In genomic region chr6:108246369-108247085, GRCm38 (mm10) we compare ENCODE assay signal across 14 mouse cellular contexts. TPM values are rescaled to one million over a fixed set of nuclear protein-coding genes. Genes with fewer than 3 reads are reported as not detected.
DNase-seq lines count a peak whose midpoint lies in the region; ATAC-seq and TF ChIP-seq lines count a peak whose summit lies in the region.
"Had no signal": no experiment of that assay in that cellular context is flagged by ENCODE, and none has a peak within 500 bp of the region (broad histone marks: within the 10 kb centered on the region; RNA-seq: fewer than 3 reads in every experiment).

No protein-coding gene starts in this region.

- H3K4me1 ChIP-seq in kidney, adult 2 months (ENCODE audit: control insufficient read depth, insufficient read depth, low read length): peaks cover 44% of the 10 kb centered on the region
- H3K4me1 ChIP-seq in bone marrow, adult 2 months (ENCODE audit: control insufficient read depth, insufficient read depth, low read length): peaks cover 1% of the 10 kb centered on the region
- H3K4me1 ChIP-seq in embryonic fibroblast, embryonic 13.5 days (ENCODE audit: control insufficient read depth, insufficient read depth, low read length): peaks cover 18% of the 10 kb centered on the region
- H3K4me1 ChIP-seq in stomach, postnatal 0 days (replicated peaks; ENCODE audit: control insufficient read depth, insufficient read depth): 0 out of 2 replicates have a peak, but pooled peaks cover 6% of the 10 kb centered on the region
- H3K4me1 ChIP-seq in midbrain, embryonic 11.5 days (ENCODE audit: control insufficient read depth, insufficient read depth, low read length): peaks cover 13% of the 10 kb centered on the region

- no peak overlapping the region for H3K9ac ChIP-seq in stomach, postnatal 0 days (ENCODE audit: low read length)
- H3K9ac ChIP-seq in midbrain, embryonic 11.5 days (ENCODE audit: low read length): no peak overlapping the region
- H3K9ac ChIP-seq: midbrain, embryonic 13.5 days had no signal

- no peak for TF ChIP-seq EP300 in stomach, postnatal 0 days (optimal IDR thresholded peaks at IDR 0.05)

- no peaks in the 10 kb centered on the region for H3K27me3 ChIP-seq in kidney, adult 2 months (replicated peaks; ENCODE audit: control insufficient read depth, insufficient read depth, low read length)
- H3K27me3 ChIP-seq in stomach, postnatal 0 days (ENCODE audit: control insufficient read depth, insufficient read depth, low read length): no peaks in the 10 kb centered on the region
- no peaks in the 10 kb centered on the region for H3K27me3 ChIP-seq in midbrain, embryonic 11.5 days (ENCODE audit: control insufficient read depth, insufficient read depth, low read length)
- H3K27me3 ChIP-seq: midbrain, embryonic 13.5 days had no signal

- DNase-seq in kidney, adult 2 months: no peak
- DNase-seq in kidney, adult 11 months: no peak
- no peak for DNase-seq in stomach, postnatal 0 days (ENCODE audit: low spot score)
- DNase-seq in layer of hippocampus, adult 2 months (ENCODE audit: low spot score in 2 of 2): no peak
- no peak for DNase-seq in midbrain, embryonic 11.5 days (ENCODE audit: low spot score, missing footprints)
- DNase-seq: cerebellum, adult 2 months; right cerebral cortex, postnatal 4 days; thymus, adult 2 months had no signal

- H3K4me2 ChIP-seq in stomach, postnatal 0 days (replicated peaks; ENCODE audit: low read depth): no peak overlapping the region
- no peak overlapping the region for H3K4me2 ChIP-seq in midbrain, embryonic 11.5 days
- H3K4me2 ChIP-seq: midbrain, embryonic 13.5 days had no signal

- no peak for ATAC-seq in stomach, postnatal 0 days (ENCODE audit: low FRiP score, low TSS enrichment)
- ATAC-seq in midbrain, embryonic 11.5 days (ENCODE audit: low FRiP score): no peak
- ATAC-seq: forebrain, embryonic 16.5 days; hindbrain, embryonic 16.5 days; intestine, postnatal 0 days; midbrain, embryonic 13.5 days had no signal

- no peak for TF ChIP-seq POLR2A in kidney, adult 2 months (IDR thresholded peaks at IDR 0.05; ENCODE audit: low read depth, low read length)
- TF ChIP-seq POLR2A in bone marrow, adult 2 months (IDR thresholded peaks at IDR 0.05; ENCODE audit: borderline replicate concordance, control insufficient read depth, low read depth, low read length): no peak
- no peak for TF ChIP-seq POLR2A in embryonic fibroblast, embryonic 13.5 days (IDR thresholded peaks at IDR 0.05; ENCODE audit: low read depth, low read length)

- WGBS in kidney, adult 2 months: 46% methylated on average over 3 of the region's 3 CpGs
- WGBS in bone marrow, adult 2 months: 62% methylated on average over 3 of the region's 3 CpGs
- 46% methylated on average over 3 of the region's 3 CpGs for WGBS in stomach, postnatal 0 days
- 83% methylated on average over 3 of the region's 3 CpGs for WGBS in midbrain, embryonic 11.5 days

- no peak overlapping the region for H3K4me3 ChIP-seq in kidney, adult 2 months (ENCODE audit: insufficient read depth, low read depth, low read length)
- H3K4me3 ChIP-seq in bone marrow, adult 2 months (replicated peaks; ENCODE audit: control insufficient read depth, low read depth, low read length): no peak overlapping the region
- no peak overlapping the region for H3K4me3 ChIP-seq in embryonic fibroblast, embryonic 13.5 days (ENCODE audit: insufficient read depth, low read length)
- no peak overlapping the region for H3K4me3 ChIP-seq in stomach, postnatal 0 days (ENCODE audit: low read depth, low read length)
- no peak overlapping the region for H3K4me3 ChIP-seq in layer of hippocampus, adult 2 months
- no peak overlapping the region for H3K4me3 ChIP-seq in midbrain, embryonic 11.5 days (ENCODE audit: low read depth, low read length)
- H3K4me3 ChIP-seq: midbrain, embryonic 13.5 days had no signal

- H3K36me3 ChIP-seq in kidney, adult 2 months (ENCODE audit: control insufficient read depth, insufficient read depth, low read length): peaks cover 2% of the 10 kb centered on the region; the same call in 1 of the 2 replicates
- no peaks in the 10 kb centered on the region for H3K36me3 ChIP-seq in stomach, postnatal 0 days (ENCODE audit: control insufficient read depth, insufficient read depth, low read length)
- H3K36me3 ChIP-seq in midbrain, embryonic 11.5 days (ENCODE audit: control insufficient read depth, insufficient read depth, low read length): no peaks in the 10 kb centered on the region
- H3K36me3 ChIP-seq: midbrain, embryonic 13.5 days had no signal

- no peaks in the 10 kb centered on the region for H3K9me3 ChIP-seq in stomach, postnatal 0 days (ENCODE audit: control insufficient read depth, low read length)
- H3K9me3 ChIP-seq in midbrain, embryonic 11.5 days (ENCODE audit: control insufficient read depth, low read length): no peaks in the 10 kb centered on the region
- H3K9me3 ChIP-seq: midbrain, embryonic 13.5 days had no signal

- H3K27ac ChIP-seq in kidney, adult 2 months (ENCODE audit: insufficient read depth, low read depth, low read length): peak overlapping the region; percentile 69
- H3K27ac ChIP-seq in bone marrow, adult 2 months (ENCODE audit: control insufficient read depth, insufficient read depth, low read depth, low read length, poor library complexity): 0 out of 2 replicates have a peak overlapping the region, but pooled peaks have one; percentile 36
- H3K27ac ChIP-seq in embryonic fibroblast, embryonic 13.5 days (ENCODE audit: insufficient read depth, low read length): peak overlapping the region; percentile 30
- peak overlapping the region; percentile 49; the same call in 1 of the 2 replicates for H3K27ac ChIP-seq in stomach, postnatal 0 days (replicated peaks)
- no peak overlapping the region for H3K27ac ChIP-seq in layer of hippocampus, adult 2 months
- no peak overlapping the region for H3K27ac ChIP-seq in midbrain, embryonic 11.5 days (ENCODE audit: low read depth, low read length)
- H3K27ac ChIP-seq: midbrain, embryonic 13.5 days had no signal

- TF ChIP-seq CTCF in kidney, adult 2 months (conservative IDR thresholded peaks at IDR 0.05; ENCODE audit: insufficient read depth, insufficient read length, low read depth, low read length): no peak
- TF ChIP-seq CTCF in bone marrow, adult 2 months (IDR thresholded peaks at IDR 0.05; ENCODE audit: control insufficient read depth, insufficient read depth, low read length): no peak
- TF ChIP-seq CTCF in embryonic fibroblast, embryonic 13.5 days (IDR thresholded peaks at IDR 0.05; ENCODE audit: borderline replicate concordance, insufficient read depth, low read length): no peak
- no peak for TF ChIP-seq CTCF in stomach, postnatal 0 days (IDR thresholded peaks at IDR 0.05; ENCODE audit: low read depth)
- no peak for TF ChIP-seq CTCF in layer of hippocampus, adult 2 months (conservative IDR thresholded peaks at IDR 0.05)

RNA-seq across cellular contexts. Expression of gene Itpr1, which starts 33.6 kb away (rescaled TPM):
- polyA plus RNA-seq in kidney, adult 2 months (2012; rRNA removed): 68.2 and 74.5 TPM in 2 replicates
- 15.3 and 32.8 TPM in 2 replicates for polyA plus RNA-seq in bone marrow, adult 2 months (2011; ENCODE audit: insufficient read depth, insufficient read length, low replicate concordance, missing spikeins)
- polyA plus RNA-seq in embryonic fibroblast, embryonic 13.5 days (2011; ENCODE audit: insufficient read length, low read depth, missing spikeins): 31.4 and 38.0 TPM in 2 replicates
- 3.9 and 4.0 TPM in 2 replicates for polyA plus RNA-seq in stomach, postnatal 0 days (2015; fragmentation: Nextera tagmentation; extraction: Ambion mirVana)
- total RNA-seq in layer of hippocampus, adult 2 months (2021): 100 to 1,000 TPM; 317 to 337 TPM
- 5.2 and 5.4 TPM in 2 replicates for polyA plus RNA-seq in midbrain, embryonic 11.5 days (2014; fragmentation: Nextera tagmentation; extraction: Ambion mirVana)

Comparison
In these comparisons a context has a peak if more than half of its experiments do, and no peak if none do; other contexts are left out.
1. H3K27ac ChIP-seq: peak in kidney, adult 2 months (single experiment), bone marrow, adult 2 months (single experiment), embryonic fibroblast, embryonic 13.5 days (single experiment) and stomach, postnatal 0 days (single experiment); none in layer of hippocampus, adult 2 months (single experiment) and midbrain, embryonic 11.5 days (single experiment).